Mouse (Mus musculus) C2C12 (cell line): Measurements from ENCODE around the gene Hcst.

Experiments
- CEBPB ChIP-seq: IDR thresholded peaks from one replicate; pipeline ENCODE4 v1.6.1; 2011; ENCODE audit warnings: low read depth, mild to moderate bottlenecking, control low read depth, moderate library complexity
- CTCF ChIP-seq: IDR thresholded peaks from one replicate; pipeline ENCODE4 v1.5.1; 2011; ENCODE audit not compliant: control insufficient read depth, insufficient read depth, insufficient read length
- MAX ChIP-seq: IDR thresholded peaks from one replicate; pipeline ENCODE4 v1.6.1; 2011; ENCODE audit warnings: mild to moderate bottlenecking, control low read depth
- MYOD1 ChIP-seq: IDR thresholded peaks from one replicate; pipeline ENCODE4 v1.6.1; 2011; ENCODE audit warnings: low read depth; ENCODE audit not compliant: control insufficient read depth, insufficient read length

GRCm38 (mm10) chr7:30435156-30435555 lies 15.5 kb upstream of the Hcst start:
- TF ChIP-seq CEBPB, result no peak
- TF ChIP-seq MYOD1, result no peak
- TF ChIP-seq CTCF, result no peak
- no peak for TF ChIP-seq MAX
